Mouse (Mus musculus) embryo, embryonic 9.5 days (tissue): ENCODE data around the gene Ercc1.
A peak's percentile ranks its signal among the peaks of the same experiment; 100 is the strongest.

ENCODE experiments used
- DNase-seq: peaks from one replicate; pipeline ENCODE4 v3.0.0-alpha.2; 2017; ENCODE audit errors: extremely low spot score

The Ercc1 gene

DNA sequence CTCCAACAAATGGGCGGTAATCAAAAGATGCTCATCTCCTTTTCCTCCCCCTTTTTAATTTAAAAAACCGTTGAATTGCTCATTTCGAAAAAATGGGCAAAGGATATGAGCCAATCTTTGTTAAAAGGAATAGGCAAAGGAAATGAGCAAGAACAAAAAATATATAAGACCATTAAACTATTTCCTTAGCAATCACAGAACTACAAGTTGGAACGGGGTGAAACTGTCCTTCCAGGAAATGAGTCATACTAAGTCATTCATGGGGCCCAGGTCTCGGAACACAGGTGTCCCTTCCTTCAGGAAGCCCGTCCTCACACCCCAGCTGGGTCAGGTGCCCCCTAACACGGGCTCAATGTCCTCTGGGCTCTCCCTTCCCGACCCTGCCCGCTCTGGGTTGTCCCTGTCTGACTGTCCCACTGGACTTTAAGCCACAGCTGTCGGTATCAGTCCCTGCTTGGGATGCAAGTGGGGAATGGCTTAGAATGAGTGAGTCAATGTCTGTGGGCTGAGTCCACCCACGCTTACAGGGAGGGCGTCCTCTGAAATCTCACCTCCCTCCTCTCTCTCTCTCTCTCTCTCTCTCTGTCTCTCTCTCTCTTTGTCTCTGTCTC, at the start of gene Ercc1:
Ercc1 (plus strand) TSS at position 542 of the 611 bp plus-strand sequence.
- no peak for DNase-seq

DNA sequence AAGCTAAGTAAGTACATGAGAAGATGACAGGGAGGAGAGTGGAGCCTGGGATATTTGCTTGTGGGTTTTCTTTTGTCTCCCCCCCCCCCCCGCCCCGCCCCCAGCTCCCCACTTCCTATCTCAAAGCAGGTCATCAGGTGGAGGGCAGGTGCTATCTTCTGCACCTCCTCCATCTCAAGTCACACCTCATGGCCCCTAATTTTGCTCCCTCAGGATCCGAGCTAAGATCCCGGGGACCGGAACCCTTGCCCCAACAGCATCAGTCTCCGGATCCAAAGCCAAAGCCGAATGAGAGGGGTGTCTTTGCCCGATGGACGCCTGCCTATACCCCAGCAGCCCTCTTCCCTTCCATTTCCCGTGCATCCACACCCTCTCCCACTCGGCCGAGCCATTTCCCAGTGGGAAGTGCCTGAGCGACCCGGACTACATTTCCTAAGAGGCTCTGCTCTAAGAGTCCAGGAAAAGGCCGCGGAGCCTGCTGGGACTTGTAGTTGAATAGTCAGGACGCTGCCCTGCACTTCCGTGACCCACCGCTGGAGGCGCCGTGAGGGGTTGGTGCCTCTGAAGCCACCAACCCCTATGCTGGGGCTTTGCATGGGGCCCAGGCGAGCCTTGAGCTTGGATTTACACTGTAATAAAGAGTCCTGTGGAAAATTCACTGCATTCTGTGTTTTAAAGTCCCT, 48.9 kb upstream of the Ercc1 start:
- peak; percentile 94 for DNase-seq

DNA sequence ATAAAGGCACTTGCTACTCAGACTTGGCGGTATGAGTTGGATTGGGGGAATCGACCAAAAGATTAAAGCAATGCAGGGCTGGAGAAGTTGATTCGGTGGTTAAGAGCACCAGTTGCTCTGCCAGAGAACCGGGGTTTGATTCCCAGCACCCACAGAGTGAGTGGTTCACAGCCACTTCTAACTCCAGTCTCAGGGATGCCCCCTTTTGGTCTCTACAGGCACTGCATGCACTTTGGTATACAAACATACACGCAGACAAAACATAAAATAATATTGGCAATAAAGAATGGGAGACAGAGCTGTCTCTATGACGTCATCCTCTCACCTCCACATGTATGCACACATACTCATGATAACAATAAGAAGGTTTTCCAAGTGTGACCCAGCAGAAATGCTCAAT, 47.5 kb upstream of the Ercc1 start:
- DNase-seq = no peak

DNA sequence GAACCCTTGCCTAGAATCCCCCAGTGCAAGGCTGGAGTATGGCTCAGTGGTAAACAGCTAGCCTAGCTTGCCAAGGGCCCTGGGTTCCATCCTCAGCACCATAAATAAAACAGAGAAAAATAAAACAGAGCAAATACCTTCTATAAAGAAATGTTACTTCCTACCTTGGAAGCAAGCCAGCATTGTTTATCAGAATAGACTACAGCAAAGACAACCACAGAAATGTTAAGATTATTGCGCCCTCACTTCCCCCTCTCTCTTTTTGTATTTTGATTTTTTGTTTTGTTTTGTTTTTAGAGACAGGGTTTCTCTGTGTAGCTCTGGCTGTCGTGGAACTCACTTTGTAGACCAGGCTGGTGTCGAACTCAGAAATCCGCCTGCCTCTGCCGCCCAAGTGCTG, 46.8 kb upstream of the Ercc1 start:
- no peak for DNase-seq

DNA sequence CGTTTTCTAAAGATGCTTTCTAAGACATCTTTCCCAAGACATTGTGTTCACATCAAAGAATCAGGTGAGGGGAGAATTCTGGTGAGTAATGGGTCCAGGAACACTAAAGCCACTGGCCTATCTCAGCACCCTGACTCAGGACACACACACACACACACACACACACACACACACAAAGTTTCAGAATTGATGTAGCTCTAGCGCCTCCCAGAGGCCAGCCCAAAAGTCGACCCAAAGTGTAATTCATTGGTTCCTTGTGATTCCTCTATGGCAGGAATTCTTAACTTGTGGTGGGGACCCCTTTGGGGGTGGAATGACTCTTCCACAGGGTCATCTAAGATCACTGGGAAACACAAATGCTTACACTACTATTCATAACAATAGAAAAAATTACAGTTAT, 45.4 kb upstream of the Ercc1 start:
- peak; percentile 57 for DNase-seq

DNA sequence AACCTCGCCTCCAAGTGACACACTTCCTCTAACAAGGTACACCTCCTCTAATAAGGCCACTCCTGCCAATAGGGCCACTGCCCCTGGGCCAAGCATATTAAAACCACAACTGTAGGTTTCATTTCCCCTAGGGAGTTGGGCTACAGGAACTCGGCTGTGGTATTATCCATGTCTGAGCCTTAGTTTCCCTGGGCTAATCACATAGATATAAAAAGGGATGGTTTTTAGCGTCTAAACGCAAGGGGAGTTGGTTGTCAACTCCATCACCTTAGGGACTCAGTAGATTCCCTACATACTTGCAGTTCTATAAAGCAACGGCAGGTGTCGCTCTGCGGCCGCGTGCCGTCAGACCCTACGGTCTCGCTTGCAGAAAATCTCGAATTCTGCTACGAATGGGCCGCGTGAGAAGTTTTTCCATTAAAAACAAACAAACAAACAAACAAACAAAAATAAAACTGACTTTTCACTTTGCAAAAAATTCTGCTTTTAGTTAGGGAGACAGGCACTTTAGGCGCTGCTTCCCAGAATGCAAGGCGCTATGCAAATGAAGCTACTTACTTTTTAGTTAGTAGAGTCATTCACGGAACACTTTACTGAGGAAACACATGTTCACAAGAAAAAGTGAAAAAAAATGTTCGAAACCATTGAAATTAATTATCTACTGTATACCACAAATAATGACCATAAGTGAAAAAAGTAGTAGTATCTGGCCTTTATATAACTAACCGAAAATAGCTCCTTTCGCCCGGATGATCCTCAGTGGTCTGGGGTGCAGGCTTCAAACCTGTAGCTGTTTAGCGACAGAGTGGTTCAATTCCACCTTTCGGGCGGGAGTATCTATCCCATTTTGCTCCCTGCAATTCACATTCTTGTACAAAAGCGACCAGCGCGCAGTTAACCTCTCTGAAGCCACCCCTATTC, 43.8 kb upstream of the Ercc1 start:
- DNase-seq = peak; percentile 84

DNA sequence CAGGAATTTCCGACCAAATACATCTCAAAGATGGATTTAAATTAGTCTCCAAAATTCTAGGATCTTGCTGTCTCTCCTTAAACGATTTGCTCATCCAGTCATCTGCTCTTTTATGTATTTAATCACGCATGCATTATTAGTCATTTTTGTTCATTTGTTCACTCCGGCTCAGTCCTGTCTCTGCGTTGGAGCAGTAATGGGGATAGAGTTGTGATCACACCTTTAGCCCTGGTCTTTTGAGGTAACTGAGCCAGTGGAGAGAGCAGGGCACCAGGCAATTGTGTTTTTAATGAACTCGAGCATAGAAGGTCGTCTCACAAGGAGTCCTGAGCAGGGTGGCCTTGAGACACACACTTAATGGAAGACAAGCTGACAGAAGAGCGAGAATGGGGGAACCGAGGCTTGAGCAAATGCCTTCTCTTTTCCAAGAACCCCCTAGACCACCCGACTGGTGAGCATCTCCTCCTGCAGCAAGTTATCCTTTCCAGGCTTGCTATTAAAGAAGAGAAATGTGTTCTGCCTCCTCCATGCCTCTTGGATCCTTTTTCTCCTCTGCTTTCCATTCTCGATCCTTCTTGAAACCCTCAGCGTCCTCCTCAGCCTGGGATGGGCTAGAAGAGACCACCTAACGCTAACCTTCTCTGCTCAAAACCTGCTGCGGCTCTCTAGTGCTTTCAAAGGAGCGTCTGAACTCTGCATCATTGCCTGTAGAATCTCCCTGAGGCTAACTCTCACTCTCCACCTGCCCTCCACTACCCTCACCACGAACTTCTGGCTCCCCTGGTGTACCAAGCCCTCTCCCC, 42.9 kb upstream of the Ercc1 start:
- DNase-seq = no peak

DNA sequence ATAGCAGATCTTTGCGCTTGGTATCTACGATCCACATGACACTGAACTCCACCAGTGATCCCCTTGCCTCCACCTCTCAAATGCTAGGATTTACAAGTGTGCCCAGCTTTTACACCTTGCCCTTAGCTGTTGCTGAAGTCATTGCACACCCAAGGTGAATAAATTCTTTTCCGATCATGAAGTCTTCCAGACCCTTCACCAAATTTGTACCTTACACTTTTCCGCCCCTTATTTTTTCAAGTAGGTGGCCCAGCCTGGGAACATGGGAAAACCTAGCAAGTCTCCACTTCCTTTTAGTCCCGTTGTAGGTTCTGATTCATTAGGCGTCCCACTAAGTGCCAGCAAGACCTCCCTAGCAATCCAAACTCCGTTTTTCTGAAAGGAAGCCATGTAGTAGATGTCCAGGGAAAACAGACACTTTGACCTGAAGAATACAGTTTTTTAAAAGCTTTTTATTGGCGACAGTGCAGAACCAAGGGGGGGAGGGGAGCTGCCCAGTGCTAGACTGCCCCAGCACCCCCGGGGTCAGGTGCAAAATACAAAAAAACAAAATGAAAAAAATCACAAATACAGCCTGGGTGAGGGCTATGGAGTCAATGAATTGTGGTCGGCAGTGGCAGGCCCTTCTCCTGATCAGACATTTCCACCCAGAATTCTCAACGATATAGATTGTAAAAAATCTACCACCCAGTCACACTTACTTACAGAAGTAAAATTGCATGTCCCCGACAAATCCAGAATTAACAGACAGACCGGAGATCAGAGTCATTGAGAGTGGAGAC, 42.1 kb upstream of the Ercc1 start:
- DNase-seq = no peak

DNA sequence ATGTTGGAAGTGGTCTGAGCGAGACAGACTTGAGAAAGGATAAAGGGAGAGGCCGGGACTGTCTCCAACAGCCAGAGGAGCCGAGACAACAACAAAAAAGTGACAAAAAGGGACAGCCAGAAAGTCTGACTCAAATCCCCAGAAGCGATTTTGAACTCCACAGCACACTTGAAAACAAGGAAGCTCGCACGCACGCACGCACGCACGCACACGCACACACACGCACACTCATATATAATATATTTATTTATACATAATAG, 41.6 kb upstream of the Ercc1 start:
- no peak for DNase-seq

DNA sequence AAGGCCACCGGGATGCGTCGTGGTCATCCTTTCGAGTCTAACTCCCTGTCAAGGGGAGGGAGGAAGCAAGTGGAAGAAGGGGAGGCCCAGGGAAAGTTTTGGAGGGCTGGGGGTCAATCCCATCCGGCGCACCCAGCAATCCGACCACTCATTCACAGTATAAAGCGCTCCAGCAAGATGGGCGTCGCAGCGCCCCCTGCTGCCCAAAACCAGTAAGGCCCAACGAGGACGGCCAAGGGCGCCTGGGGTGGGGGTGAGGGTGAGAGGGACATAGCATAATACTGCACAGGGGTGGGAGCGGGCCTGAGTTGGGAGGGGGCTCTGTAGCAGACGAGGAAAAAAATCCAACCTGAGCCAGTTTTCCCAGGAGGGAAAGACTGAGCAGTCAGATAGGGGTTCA, 40.8 kb upstream of the Ercc1 start:
- peak; percentile 88 for DNase-seq

DNA sequence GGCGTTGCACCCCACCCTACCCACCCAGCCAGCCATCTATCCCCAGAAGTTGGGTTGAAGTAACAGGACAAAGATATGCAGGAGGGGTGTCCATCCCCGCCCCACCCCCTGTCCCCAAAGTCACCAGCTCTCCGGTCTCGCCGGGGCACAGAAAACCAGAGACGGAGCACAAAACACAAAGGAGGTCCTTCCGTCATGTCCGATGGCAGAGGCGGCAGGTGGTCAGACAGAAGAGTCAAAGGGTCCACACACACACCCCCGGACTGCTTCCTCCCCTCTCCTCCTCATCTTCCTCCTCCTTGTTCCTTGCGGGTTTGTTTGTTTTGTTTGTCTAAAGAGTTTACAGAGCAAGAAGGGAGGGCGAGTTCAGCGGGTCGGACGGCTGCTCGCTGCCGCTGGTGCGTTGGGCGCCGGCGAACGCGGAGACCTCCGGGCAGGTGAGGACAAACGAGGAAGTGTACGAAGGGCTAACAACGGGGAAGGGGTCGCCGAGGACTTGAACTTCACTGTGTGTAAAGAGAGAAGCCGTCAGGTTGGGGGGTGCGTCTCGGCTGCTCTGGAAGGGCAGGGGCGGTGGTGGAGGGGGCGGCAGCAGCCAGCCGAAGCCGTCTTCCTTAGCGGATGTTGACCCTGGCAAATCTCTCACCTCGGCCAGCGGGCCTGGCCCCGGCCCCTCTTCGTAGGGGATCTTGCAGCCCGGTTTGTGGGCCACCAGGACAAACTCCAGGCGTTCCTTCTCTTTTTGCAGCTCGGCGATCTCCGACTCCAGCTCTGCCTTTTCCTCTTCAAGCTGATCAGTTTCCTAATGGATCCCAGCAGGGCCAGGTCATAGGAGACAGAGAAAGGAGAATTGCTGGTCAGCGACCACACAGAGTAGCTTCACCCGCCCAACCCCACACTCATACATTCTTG, 39.8 kb upstream of the Ercc1 start:
- no peak for DNase-seq

DNA sequence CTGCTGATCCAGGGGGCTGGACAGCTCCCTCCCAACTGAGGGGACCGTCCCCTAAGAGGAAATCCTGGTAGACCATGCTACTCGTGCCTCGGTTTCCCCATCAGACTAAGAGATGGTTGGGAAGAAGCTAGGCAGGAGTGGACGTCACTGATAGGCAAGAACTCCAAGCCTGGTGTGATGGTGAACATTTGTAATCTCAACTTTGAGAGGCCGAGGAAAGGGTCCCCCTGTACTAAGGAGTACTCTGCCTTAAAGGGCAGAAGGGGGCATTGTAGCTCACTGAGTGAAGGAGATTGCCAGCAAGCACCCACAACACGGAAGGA, 39.2 kb upstream of the Ercc1 start:
- no peak for DNase-seq

DNA sequence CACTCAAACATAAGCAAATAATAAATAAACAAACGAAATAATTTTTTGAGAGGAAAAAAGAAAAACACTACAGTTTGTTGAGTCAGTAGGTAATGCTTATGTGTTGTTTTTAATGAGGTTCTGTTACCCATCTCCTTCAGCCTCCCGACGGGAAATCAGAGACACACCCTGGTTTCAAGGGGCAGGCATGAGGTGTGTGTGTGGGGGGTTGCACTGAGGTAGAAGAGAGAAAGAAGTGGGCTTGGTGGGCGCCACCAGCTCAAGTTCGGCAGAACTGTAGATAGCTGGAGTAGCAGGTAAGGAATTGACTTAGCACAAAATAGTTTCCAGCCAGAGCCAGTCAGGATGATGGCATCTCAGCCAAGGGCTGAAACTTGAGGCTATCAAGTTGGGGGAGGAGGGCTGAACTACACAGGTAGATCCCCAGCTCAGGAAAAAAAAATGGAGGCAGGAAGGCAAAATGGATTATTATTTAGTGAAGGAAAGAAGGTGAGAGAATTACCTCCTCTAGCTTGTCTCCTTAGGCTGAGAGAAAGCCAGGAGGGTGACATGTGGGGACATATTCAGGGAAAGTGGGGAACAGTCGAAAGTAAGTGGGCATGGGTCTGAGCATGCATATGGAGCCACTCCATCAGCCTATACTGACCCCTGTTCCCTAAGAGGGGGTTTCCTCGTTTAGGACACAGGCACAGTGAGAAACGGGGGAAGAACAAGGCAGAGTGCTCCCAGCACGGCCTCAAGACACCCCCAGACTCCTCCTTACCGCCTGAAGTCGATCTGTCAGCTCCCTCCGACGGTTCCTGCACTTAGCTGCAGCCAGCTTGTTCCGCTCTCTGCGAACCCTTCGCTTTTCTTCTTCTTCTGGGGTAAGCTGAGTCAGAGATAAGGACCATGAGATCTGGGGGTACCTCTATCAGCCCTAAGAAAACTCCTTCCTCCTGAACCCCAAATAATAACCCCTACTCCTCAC, 38.5 kb upstream of the Ercc1 start:
- DNase-seq = no peak

DNA sequence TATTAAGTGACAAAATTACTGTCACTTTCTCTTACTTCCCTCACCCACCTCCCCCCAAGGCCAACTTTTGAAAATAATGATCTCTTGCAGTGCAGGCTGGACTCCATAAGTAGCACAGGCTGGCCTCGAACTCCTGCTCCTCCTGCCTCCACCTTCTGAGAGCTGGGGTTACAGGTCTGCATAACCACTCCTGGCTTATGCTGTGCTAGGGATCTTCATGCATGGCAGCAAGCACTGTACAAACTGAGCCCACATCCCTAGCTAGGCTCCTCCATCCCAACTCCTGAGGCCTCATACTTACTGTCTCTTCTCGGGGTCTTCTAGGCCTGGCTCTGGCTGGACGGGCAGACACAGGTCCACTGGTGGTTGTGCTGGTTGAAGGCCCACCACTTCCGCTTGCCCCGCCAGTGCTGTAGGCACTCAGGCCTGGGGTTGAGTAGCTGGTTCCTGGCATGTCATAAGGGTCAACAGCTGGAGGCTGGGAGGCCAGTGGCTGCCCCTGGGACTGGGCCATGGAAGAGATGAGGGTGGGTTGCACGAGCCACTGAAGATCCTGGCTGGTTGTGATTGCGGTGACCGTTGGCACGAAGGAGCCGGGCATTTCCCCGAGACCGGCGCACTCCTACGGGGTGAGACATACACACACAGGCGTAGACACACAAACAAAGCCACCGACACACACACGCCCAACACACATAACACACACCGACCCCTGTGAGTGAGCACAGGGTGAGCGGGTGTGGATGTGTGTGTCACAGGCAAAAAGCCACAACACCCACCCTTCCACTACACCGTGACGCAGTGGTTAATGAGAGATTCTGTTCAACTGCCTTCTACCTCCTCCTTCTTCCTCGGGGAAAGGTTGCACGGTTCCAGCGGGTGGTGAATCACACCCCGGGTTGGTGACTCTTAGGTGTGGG, 37.5 kb upstream of the Ercc1 start:
- no peak for DNase-seq

DNA sequence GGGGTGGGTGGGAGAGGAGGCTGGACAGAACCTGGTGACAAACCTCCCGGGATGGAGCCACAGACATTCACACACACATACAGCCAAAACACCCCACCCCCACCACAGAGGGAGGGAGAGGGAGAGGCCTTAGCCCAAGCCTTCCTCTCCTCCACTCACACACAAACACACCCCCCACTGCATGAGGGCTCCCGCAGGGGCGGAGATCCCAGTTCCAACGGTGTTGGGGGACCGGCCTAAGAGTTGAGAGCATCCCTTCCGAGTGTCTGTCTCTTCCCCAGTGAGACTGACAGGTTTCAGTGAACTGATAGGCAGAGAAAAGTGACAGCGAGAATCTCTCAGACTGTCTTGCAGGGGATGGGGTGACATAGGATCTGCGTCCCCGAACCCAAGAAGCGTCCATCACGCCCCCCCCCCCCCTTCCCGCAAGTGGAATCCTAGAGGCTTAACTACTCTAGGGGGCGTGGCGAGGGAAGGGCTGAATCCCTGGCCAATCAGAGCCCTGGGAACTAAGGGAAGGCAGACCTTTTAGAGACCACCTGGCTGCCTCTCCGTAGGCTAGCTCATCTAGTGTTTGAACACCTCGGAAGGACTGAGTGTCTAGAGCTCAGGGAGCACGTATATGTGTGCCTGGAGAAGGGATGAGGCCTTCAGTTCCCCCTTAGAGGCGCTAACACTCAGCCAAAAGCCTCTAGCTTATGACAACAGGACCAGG, 36.7 kb upstream of the Ercc1 start:
- DNase-seq = no peak

DNA sequence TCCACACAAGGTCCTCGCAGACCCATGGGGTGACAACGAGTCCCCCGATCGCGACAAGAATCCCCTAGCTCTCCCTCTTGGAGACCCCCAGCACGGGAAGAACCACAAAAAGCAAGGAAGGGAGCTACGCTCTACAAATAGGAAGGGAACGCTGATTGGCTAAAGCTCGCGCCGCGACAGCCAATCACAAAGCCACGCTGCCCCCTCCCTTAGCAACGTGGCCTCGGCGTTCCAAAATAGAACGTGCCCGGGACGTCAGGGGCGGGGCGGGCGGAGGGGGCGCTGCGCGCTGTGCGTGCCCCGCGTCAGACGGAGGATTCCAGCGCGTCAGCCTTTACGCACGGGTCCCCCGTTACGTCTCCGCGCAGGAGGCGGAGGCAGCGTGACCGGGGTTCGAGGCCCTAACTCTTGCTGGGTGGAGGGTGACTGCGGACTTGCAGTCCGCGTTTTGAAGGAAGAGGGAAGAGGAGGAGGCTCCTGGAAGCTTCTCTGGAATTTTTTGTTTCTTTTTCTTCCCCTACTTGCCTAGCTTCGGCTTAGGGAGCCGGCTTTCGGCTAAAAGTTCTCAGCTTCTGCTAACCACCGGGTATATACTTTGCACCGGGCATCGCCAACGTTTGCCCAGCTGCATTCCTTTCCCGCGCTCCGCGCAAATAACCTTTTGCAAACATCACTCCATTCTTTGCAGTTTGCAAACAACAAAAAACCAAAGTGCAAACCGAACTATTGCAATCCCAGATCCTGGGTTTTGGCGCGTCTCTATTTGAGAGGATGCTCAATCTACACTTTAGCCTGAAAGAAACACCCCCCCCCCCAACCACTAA, 35.9 kb upstream of the Ercc1 start:
- DNase-seq = peak; percentile 98
